Mouse (Mus musculus): Measurements from ENCODE around the gene Wdr38. TPM values are rescaled to one million over a fixed set of nuclear protein-coding genes. Genes with fewer than 3 reads are reported as not detected.

Gene Wdr38
- 0.88 and 1.1 TPM in 2 replicates for polyA plus RNA-seq (2012; rRNA removed)

DNA sequence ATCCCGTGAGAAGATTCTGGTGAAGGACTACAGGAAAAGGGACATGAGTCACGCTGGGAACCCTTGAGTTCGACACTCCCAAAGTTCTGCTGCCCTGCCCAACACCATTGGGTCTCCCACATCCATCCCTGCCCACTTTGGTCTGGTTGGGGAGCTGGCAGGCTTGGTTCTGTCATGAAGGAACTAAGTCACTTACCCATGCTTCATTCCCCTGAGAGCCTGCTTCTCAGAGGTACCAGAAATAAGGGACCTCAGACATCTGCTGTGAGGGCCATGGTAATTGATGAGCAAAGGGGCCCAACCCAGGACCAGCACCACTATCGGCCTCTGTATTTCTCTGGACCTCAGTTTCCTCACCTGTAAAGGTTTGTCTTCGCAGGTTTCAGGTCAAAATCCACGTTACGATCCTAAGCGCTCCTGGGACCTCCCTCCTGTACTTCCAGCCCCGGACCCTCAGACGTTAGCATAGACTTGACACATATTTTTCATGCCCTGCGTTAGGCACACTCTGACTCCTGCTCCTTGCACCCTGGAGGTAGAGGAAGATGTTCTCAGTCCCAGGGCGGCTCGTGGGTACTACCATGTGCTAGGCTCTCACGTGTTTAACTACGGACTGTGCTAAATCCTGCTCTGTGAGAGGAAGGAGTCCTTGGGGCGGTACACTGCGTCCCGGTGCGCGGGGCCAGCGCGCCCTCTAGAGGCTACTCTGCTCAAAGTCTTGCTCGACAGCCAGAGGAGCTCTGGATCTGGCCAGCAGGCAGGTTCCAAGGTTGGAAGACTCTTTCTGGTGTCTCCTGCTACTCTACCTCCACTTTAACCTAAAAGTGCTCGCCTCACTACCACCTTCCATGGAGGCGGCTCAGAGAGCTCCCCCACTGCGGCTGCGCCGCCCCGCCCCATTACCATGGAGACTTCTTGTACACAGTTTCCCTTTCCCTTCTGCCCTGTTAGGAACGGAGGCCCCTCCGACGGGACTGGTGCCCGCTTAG, at the start of gene Wdr38:
Gene Wdr38 (plus strand): TSS at position 91 of the 989 bp plus-strand sequence.
- peak; percentile 79 for DNase-seq (ENCODE audit: low spot score)

DNA sequence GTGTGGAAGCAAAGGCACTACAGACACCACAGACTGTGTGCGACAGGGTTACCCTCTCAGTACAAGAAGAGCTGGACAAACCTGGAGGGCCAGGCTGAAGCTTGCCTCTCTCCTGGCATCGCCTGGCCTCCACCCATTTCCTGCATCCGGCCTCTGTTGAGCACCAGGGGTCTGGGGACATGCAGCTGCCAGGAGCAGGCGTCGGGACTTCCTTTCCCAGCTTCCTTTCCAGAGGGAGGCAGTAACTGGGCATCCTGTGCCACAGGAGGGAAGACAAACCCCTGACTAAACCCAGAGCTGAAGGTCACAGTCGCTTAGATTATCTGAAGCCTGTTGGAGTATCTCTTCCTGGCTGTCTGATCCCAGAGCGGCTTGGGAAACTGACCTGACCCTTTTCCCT, 49.7 kb upstream of the Wdr38 start:
- DNase-seq (ENCODE audit: low spot score), result no peak

GRCm38 (mm10) chr2:38950281-38950719, 47.0 kb upstream of the Wdr38 start:
- no peak for DNase-seq (ENCODE audit: low spot score)

- peak; percentile 36 for DNase-seq (ENCODE audit: low spot score)
Observed at GRCm38 (mm10) chr2:38953152-38953883, 44.0 kb upstream of the Wdr38 start.

DNA sequence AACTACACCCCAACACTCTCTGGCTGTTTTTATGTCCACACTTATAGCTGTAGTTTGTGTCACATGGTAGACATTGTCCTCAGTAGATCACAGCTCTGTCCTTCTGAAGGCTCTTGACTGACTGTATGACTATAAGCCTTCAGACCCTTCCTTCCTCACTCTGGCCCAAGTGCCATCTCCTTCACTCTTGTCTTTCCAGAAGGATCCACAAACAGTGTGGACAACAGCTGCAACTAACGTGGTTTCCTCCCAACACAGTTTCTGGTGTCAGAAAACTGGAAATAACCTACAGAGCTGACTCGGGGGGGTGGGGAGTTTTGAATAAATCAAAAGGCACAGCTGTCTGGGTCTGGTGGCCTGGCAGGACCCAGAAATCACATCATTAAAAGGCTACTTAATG, 41.2 kb upstream of the Wdr38 start:
- no peak for DNase-seq (ENCODE audit: low spot score)

GRCm38 (mm10) chr2:38957671-38958223, 39.5 kb upstream of the Wdr38 start:
- no peak for DNase-seq (ENCODE audit: low spot score)

- no peak for DNase-seq (ENCODE audit: low spot score)
Observed at GRCm38 (mm10) chr2:38964198-38964597, 33.1 kb upstream of the Wdr38 start.

DNA sequence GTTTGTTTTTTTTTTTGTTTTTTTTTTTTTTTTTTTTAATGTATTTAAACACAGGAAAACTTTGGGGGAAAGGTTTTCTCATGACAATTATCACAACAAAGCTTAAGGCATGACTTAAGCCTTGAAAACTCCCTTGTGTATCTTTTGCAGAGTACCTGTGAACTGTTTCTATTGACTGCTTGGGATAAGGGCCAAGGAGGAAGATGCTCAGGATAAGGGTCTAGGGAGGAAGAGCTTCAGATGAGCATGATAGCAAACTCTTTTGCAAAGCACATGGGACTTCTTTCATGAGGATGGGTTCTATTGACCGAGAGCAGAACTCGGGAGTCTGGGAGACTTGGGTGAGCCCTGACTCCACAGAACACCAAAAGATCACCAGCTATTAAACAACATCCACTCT, 27.6 kb upstream of the Wdr38 start:
- no peak for DNase-seq (ENCODE audit: low spot score)

DNA sequence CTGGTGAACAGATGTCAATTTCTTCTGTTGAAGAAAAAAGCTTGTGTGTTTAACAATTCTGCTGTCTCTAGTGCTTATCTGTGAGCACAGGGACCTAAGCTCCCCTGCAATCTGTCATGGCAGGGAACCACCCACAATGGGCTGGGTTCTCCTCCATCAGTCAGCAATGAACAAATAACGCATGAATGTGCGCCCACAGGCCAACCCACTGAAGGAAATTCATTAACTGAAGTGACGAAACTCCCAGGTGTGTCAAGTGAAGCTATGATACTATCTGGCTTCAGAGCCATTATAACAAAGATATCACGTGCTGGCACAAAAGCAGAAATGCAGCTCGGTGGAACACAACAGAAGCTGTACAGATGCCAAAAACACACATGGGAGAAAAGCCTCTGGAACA, 27.2 kb upstream of the Wdr38 start:
- DNase-seq (ENCODE audit: low spot score), result no peak

- DNase-seq (ENCODE audit: low spot score), result no peak
Observed at GRCm38 (mm10) chr2:38973223-38973622, 24.1 kb upstream of the Wdr38 start.

DNA sequence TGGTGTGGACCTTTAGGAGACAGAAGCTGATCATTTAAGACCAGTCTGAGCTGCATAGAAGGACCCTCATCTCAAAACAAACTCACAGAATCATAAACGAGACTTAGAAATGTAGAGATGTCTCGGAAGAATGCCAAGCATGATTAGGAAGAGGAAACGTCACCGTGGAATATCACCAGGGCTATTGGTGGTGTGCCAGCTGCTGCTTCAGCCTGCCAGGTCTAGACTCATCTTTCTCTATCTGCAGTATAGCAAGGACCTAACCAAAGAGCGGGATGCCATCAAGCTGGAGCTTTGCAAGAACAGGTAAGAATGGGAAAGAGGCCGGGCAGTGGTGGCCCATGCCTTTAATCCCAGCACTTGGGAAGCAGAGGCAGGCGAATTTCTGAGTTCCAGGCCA, 23.6 kb upstream of the Wdr38 start:
- no peak for DNase-seq (ENCODE audit: low spot score)

GRCm38 (mm10) chr2:38974171-38974570, 23.1 kb upstream of the Wdr38 start:
- DNase-seq (ENCODE audit: low spot score), result no peak

DNA sequence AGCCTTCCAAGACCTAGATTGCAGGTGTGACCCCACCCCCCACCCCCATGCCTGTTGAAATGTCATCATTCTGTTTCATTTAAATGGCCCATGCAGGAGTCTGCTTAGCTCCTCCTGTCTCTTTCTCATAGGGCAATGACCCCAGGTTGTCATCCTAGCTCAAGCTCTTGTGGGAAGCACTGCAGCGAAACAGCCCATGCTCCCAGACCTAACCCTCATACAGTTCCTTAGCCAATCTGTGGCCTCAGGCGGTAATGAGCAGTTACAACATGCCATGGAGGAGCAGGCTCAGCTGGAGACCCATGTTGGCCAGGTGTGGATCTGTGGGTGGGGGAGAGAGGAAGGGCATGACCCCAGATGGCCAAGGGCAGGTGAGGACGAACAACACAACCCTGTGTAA, 22.1 kb upstream of the Wdr38 start:
- DNase-seq (ENCODE audit: low spot score), result no peak

DNA sequence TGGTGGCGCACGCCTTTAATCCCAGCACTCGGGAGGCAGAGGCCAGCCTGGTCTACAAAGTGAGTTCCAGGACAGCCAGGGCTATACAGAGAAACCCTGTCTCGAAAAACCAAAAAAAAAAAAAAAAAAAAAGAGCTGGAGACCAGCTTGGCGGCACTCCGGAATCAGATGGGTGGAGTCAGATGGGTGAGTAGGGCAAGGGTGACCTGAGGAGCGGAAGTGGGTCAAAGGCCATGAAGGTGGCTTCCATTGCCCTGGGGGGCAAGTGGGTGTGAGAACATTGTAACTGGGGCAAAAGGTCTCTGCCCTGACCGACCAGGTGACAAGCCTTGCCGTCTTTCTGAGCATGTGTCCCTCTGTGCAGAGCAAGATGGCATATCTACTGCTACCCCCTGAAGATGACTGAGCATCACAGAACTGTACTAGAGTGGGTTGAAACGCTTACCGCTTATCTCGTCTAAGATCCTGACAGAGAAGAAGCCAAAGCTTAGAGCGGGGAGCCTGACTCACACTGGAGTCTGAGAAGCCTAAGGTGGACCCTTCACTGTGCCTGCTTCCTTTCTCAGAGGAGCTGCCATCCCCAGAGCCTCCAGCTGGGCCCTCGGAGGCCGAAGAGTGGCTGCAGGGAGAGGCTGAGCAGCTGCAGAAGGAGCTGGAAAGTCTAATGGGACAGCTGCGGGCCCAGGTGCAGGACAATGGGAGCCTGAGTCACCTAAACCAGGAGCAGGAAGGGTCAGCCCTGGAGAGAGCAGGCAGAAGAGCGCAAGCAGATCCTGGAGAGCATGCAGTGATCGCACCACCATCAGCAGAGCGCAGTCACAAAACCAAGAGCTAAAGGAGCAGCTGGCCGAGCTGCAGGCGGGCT, 21.1 kb upstream of the Wdr38 start:
- no peak for DNase-seq (ENCODE audit: low spot score)

DNA sequence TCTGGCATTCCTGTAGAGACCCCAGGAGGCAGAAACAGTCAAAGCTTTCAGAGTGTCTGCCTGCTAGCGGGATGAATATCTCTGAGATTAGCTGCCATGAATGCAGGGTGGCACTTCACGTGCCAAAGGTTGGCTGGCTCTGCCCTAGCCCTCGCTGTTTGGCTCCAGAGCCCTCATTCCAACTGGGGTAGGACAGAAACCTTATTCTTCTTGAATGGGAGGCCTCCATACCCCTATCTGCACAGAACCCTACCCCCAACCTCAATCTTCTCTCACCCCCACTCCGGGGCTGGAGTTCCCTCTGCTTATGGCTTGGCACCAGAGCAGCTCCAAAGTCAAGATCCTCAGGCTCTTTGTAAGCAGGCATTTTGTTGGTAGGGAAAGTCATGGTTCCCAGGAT, 19.4 kb upstream of the Wdr38 start:
- no peak for DNase-seq (ENCODE audit: low spot score)

GRCm38 (mm10) chr2:38983456-38983855, 13.8 kb upstream of the Wdr38 start:
- no peak for DNase-seq (ENCODE audit: low spot score)

DNA sequence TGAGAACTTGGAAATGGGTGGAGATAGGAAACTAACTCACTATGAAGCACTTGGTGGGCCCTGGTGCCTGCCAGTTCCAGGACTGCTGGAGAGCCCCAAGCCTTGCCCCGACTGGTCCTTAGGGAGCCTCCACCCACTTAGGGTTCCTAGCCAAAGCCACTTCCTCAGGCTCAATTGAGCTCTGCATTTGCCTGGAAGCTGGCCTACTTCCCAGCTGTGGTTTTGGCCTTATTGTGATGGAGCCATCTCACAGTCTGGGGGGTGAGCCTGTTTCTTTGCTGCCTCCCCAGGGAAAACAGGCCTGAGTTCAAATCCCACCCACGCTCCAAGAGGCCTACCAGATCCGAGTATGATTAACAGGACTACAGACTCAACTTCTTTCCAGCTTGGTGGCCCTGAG, 10.7 kb upstream of the Wdr38 start:
- no peak for DNase-seq (ENCODE audit: low spot score)

GRCm38 (mm10) chr2:38987371-38987770, 9.9 kb upstream of the Wdr38 start:
- no peak for DNase-seq (ENCODE audit: low spot score)

DNA sequence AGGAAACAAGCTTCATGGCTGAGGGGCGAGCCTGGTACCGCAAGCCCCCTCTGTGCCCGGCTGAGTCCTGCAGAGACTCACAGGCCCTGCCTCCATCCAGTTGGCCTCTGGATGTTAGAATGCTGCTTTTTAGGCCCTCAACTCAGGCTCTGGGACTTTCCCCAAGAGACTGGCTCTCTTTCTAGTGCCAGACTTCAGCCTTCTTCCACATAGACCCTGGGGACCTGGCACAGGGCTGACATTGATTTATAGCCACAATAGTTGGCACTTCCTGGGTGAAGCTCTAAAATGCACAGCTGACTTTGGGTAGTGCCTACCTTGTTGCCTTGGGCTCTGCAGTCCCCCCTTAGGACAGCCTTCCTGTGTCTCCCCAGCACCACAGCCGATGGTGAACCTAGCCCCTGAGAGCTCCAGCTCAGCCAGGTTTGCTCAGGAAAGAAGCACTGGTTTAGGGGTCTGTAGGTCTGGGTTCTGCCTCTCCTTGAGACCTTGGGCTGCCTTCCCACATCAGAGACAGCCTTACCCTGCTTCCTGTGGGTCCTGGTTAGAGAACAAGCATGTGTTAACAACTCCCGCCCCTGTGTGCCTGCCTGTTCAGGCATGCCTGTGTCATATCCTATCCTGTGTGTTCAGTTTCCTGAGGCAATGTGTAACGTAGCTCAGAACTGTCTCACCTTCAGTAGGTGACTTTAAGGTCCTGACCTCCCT, 9.3 kb upstream of the Wdr38 start:
- DNase-seq (ENCODE audit: low spot score), result peak; percentile 42

DNA sequence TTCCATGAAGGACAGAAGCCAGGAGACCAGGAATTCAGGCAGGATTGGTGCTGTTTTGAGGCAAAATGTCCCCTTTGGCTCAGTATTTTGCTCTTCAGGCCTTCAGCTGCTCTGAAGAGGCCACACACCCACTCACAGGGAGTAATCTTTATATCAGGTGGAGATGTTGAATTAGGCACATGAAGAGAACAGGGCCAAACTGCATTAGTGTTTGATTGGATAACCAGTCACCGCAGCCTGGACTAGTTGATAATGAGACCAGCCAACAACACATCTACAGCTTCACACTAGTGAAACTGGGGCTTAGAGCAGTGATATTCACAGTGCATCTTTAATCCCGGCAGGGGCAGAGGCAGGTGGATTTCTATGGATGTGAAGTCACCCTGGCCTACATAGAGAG, 8.3 kb upstream of the Wdr38 start:
- no peak for DNase-seq (ENCODE audit: low spot score)

DNA sequence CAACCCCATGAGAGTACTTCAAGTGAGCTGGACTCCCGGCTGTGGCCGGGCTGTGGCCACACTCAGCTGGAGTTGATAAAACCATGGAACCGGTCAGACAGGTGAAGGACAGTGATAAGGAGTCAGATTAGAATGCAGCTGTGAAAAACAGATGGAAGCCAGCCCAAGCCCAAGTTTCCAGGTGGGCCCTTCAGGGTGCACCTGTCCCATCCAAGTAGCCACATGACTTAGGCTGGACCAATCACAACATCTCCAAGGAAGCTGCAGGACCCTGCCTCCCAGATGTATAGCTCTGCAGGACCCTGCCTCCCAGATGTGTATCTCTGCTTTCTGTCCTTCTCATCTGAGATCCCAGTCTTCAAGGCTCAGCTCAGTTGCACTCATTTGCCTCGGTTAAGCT, 5.3 kb upstream of the Wdr38 start:
- DNase-seq (ENCODE audit: low spot score), result no peak
